Mouse (Mus musculus): ENCODE measurements at regions not wholly inside any gene's neighbourhood (a gene's known extent, or its start where the extent isn't known, plus 50 kb on each side); places are given as distances from the start of the nearest gene placed in this dataset.

DNA sequence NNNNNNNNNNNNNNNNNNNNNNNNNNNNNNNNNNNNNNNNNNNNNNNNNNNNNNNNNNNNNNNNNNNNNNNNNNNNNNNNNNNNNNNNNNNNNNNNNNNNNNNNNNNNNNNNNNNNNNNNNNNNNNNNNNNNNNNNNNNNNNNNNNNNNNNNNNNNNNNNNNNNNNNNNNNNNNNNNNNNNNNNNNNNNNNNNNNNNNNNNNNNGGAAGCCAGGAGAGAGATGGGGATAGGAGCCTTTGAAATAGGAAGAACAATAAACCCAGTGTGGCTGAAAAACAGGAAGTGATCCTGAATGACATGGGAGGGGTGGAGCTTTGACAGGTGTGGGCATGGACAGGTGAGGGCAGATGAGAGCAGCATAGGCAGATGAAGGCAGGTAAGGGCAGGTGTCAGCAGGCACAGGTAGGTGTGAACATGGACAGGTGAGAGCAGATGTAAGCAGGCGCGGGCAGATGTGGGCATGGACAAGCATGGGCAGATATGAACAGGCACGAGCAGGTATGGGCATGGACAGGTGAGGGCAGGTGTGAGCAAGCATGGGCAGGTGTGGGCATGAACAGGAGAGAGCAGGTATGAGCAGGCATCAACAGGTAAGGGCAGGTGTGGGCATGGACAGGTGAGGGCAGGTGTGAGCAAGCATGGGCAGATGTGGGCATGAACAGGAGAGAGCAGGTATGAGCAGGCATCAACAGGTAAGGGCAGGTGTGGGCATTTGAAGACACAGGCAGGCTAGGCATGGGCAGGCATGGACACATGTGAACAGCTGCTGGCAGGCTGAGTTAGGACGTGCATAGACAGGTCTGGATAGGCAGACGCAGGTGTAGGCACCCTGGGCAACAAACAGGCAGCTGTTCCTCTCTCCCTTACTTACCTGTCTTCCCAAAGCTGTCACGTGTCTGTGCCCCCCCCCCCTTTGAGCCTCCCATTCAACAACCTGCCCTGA lies 135.2 kb upstream of the Zmiz1 start:
- Histone ChIP-seq H3K27me3 (ENCODE audit: control insufficient read depth, insufficient read depth, low read length) (no peaks in the 10 kb centered on the region), H3K4me3 (ENCODE audit: low read depth, low read length) (no peak overlapping the region), H3K27ac (ENCODE audit: insufficient read depth, low read depth, low read length) (no peak overlapping the region), H3K4me1 (ENCODE audit: control insufficient read depth, insufficient read depth, insufficient read length, low read length) (peaks cover 14% of the 10 kb centered on the region), H3K36me3 (ENCODE audit: control insufficient read depth, insufficient read depth, low read length) (no peaks in the 10 kb centered on the region)
- TF ChIP-seq CTCF (IDR thresholded peaks at IDR 0.05; ENCODE audit: extremely low read depth, insufficient read length, insufficient replicate concordance, low read depth, low read length) (no peak), POLR2A (IDR thresholded peaks at IDR 0.05; ENCODE audit: low read depth, low read length) (no peak)
- WGBS, result 46% methylated on average over 6 of the region's 6 CpGs

GRCm38 (mm10) chr14:25325887-25326286 lies 133.1 kb upstream of the Zmiz1 start:
- no peak overlapping the region for H3K27ac ChIP-seq (ENCODE audit: insufficient read depth, low read depth, low read length)
- H3K36me3 ChIP-seq (ENCODE audit: control insufficient read depth, insufficient read depth, low read length), result no peaks in the 10 kb centered on the region
- peaks cover 14% of the 10 kb centered on the region for H3K4me1 ChIP-seq (ENCODE audit: control insufficient read depth, insufficient read depth, insufficient read length, low read length)
- H3K4me3 ChIP-seq (ENCODE audit: low read depth, low read length), result no peak overlapping the region
- WGBS, result 84% methylated on average over 3 of the region's 3 CpGs
- no peaks in the 10 kb centered on the region for H3K27me3 ChIP-seq (ENCODE audit: control insufficient read depth, insufficient read depth, low read length)
- TF ChIP-seq CTCF (IDR thresholded peaks at IDR 0.05; ENCODE audit: extremely low read depth, insufficient read length, insufficient replicate concordance, low read depth, low read length) (no peak), POLR2A (IDR thresholded peaks at IDR 0.05; ENCODE audit: low read depth, low read length) (no peak)

DNA sequence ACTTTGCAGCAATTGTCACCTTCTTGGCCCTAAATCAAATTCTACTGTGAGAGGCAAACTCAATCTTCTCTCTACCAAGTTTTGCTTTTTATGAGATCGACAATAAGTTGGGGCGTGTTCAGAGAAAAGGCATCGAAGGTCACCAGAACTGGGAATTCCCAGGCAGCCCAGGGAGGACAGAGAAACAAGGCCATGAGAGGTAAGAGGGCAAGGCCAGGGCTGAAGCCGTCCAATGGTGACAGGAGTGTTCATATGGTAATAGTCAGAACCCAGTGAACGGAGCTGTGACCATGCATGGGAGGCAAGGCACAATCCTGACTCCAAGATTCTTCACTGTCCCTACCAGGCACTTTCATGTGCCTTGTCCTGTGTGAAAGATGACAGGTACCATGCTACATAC lies 130.8 kb upstream of the Zmiz1 start:
- Histone ChIP-seq H3K36me3 (ENCODE audit: control insufficient read depth, insufficient read depth, low read length) (no peaks in the 10 kb centered on the region), H3K4me3 (ENCODE audit: low read depth, low read length) (no peak overlapping the region), H3K4me1 (ENCODE audit: control insufficient read depth, insufficient read depth, insufficient read length, low read length) (peaks cover 14% of the 10 kb centered on the region), H3K27ac (ENCODE audit: insufficient read depth, low read depth, low read length) (peak overlapping the region; percentile 16; the same call in 1 of the 2 replicates), H3K27me3 (ENCODE audit: control insufficient read depth, insufficient read depth, low read length) (no peaks in the 10 kb centered on the region)
- TF ChIP-seq POLR2A (IDR thresholded peaks at IDR 0.05; ENCODE audit: low read depth, low read length) (no peak), CTCF (IDR thresholded peaks at IDR 0.05; ENCODE audit: extremely low read depth, insufficient read length, insufficient replicate concordance, low read depth, low read length) (no peak)
- WGBS, result 34% methylated on average over 5 of the region's 5 CpGs

GRCm38 (mm10) chr14:25334186-25334585 lies 124.8 kb upstream of the Zmiz1 start:
- TF ChIP-seq CTCF (IDR thresholded peaks at IDR 0.05; ENCODE audit: extremely low read depth, insufficient read length, insufficient replicate concordance, low read depth, low read length) (no peak), POLR2A (IDR thresholded peaks at IDR 0.05; ENCODE audit: low read depth, low read length) (no peak)
- no peaks in the 10 kb centered on the region for H3K36me3 ChIP-seq (ENCODE audit: control insufficient read depth, insufficient read depth, low read length)
- no peak overlapping the region for H3K27ac ChIP-seq (ENCODE audit: insufficient read depth, low read depth, low read length)
- no peaks in the 10 kb centered on the region for H3K27me3 ChIP-seq (ENCODE audit: control insufficient read depth, insufficient read depth, low read length)
- peaks cover 14% of the 10 kb centered on the region for H3K4me1 ChIP-seq (ENCODE audit: control insufficient read depth, insufficient read depth, insufficient read length, low read length)
- no peak overlapping the region for H3K4me3 ChIP-seq (ENCODE audit: low read depth, low read length)
- WGBS, result 62% methylated on average over 2 of the region's 2 CpGs

DNA sequence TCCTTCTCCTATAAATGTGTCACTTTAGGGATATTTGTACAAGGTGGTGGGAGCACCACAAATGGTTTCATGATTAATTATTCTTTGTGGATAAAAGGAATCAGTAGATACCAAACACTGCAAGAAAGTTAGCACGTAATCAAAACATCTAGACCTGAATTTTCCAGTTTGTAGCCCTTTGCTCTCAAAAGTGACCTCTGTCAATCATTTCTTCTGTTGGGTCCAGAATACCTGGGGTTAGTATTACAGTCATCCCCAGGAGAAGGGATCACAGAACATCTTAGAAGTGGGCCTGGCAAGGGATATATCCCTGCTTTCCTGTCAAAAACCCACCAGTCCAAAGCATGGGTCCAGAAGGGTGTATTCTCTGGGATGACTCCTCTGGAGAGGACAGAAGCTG lies 122.1 kb upstream of the Zmiz1 start:
- 94% methylated on average over 1 of the region's 1 CpGs for WGBS
- no peaks in the 10 kb centered on the region for H3K27me3 ChIP-seq (ENCODE audit: control insufficient read depth, insufficient read depth, low read length)
- no peak for TF ChIP-seq CTCF (IDR thresholded peaks at IDR 0.05; ENCODE audit: extremely low read depth, insufficient read length, insufficient replicate concordance, low read depth, low read length)
- no peak for TF ChIP-seq POLR2A (IDR thresholded peaks at IDR 0.05; ENCODE audit: low read depth, low read length)
- no peak overlapping the region for H3K27ac ChIP-seq (ENCODE audit: insufficient read depth, low read depth, low read length)
- no peak overlapping the region for H3K4me3 ChIP-seq (ENCODE audit: low read depth, low read length)
- H3K4me1 ChIP-seq (ENCODE audit: control insufficient read depth, insufficient read depth, insufficient read length, low read length), result peaks cover 20% of the 10 kb centered on the region
- H3K36me3 ChIP-seq (ENCODE audit: control insufficient read depth, insufficient read depth, low read length), result no peaks in the 10 kb centered on the region

GRCm38 (mm10) chr14:25338404-25339051 lies 120.5 kb upstream of the Zmiz1 start:
- WGBS, result 86% methylated on average over 9 of the region's 9 CpGs
- no peak for TF ChIP-seq CTCF (IDR thresholded peaks at IDR 0.05; ENCODE audit: extremely low read depth, insufficient read length, insufficient replicate concordance, low read depth, low read length)
- no peak for TF ChIP-seq POLR2A (IDR thresholded peaks at IDR 0.05; ENCODE audit: low read depth, low read length)
- no peak overlapping the region for H3K27ac ChIP-seq (ENCODE audit: insufficient read depth, low read depth, low read length)

GRCm38 (mm10) chr14:25340845-25341244 lies 118.1 kb upstream of the Zmiz1 start:
- Histone ChIP-seq H3K4me1 (ENCODE audit: control insufficient read depth, insufficient read depth, insufficient read length, low read length) (peaks cover 33% of the 10 kb centered on the region), H3K27me3 (ENCODE audit: control insufficient read depth, insufficient read depth, low read length) (no peaks in the 10 kb centered on the region), H3K4me3 (ENCODE audit: low read depth, low read length) (no peak overlapping the region), H3K27ac (ENCODE audit: insufficient read depth, low read depth, low read length) (no peak overlapping the region), H3K36me3 (ENCODE audit: control insufficient read depth, insufficient read depth, low read length) (no peaks in the 10 kb centered on the region)
- TF ChIP-seq POLR2A (IDR thresholded peaks at IDR 0.05; ENCODE audit: low read depth, low read length), result no peak
- no peak for TF ChIP-seq CTCF (IDR thresholded peaks at IDR 0.05; ENCODE audit: extremely low read depth, insufficient read length, insufficient replicate concordance, low read depth, low read length)
- 92% methylated on average over 9 of the region's 9 CpGs for WGBS

More at GRCm38 (mm10) chr14:25338404-25339051, 120.5 kb upstream of the Zmiz1 start:
- Histone ChIP-seq H3K4me3 (ENCODE audit: low read depth, low read length) (no peak overlapping the region), H3K36me3 (ENCODE audit: control insufficient read depth, insufficient read depth, low read length) (no peaks in the 10 kb centered on the region), H3K27me3 (ENCODE audit: control insufficient read depth, insufficient read depth, low read length) (no peaks in the 10 kb centered on the region), H3K4me1 (ENCODE audit: control insufficient read depth, insufficient read depth, insufficient read length, low read length) (peaks cover 31% of the 10 kb centered on the region)

Measured in small intestine, adult 2 months (tissue).